Mouse (Mus musculus) CH12.LX (cell line): ENCODE results near the gene Minar1.

ENCODE experiments used
- CHD1 ChIP-seq: IDR thresholded peaks from 2 replicates; pipeline ENCODE4 v1.6.1; 2012; ENCODE audit warnings: low read depth, low read length, improper control_type of control experiment, inconsistent platforms
- CTCF ChIP-seq, 2 experiments: IDR thresholded peaks in 1 of 2; conservative IDR thresholded peaks in 1 of 2; 2 replicates each; pipeline ENCODE4 v1.5.1; 2011 to 2012; ENCODE audit warnings: low read depth in 2 of 2, low read length in 2 of 2, improper control_type of control experiment in 1 of 2, inconsistent platforms in 1 of 2, mild to moderate bottlenecking in 1 of 2, moderate library complexity in 1 of 2
- EP300 ChIP-seq: IDR thresholded peaks from 2 replicates; pipeline ENCODE4 v1.6.1; 2011; ENCODE audit warnings: low read length, improper control_type of control experiment
- HCFC1 ChIP-seq: IDR thresholded peaks from 2 replicates; pipeline ENCODE4 v1.6.1; 2012; ENCODE audit warnings: low read depth, mild to moderate bottlenecking, inconsistent platforms, low read length, improper control_type of control experiment
- MAX ChIP-seq: IDR thresholded peaks from 2 replicates; pipeline ENCODE4 v1.6.1; 2011; ENCODE audit warnings: low read length, improper control_type of control experiment
- NELFE ChIP-seq: IDR thresholded peaks from 2 replicates; pipeline ENCODE4 v1.6.1; 2011; ENCODE audit warnings: low read depth, low read length, improper control_type of control experiment
- NRF1 ChIP-seq: IDR thresholded peaks from 2 replicates; pipeline ENCODE4 v1.6.1; 2014; ENCODE audit warnings: low read depth, mild to moderate bottlenecking, inconsistent platforms, low read length, improper control_type of control experiment, moderate library complexity
- POLR2A ChIP-seq: IDR thresholded peaks from 2 replicates; pipeline ENCODE4 v1.6.1; 2011; ENCODE audit warnings: low read depth, mild to moderate bottlenecking, improper control_type of control experiment, low read length
- POLR2AphosphoS2 ChIP-seq: IDR thresholded peaks from 2 replicates; pipeline ENCODE4 v1.6.1; 2011; ENCODE audit warnings: low read depth, low read length, improper control_type of control experiment
- RAD21 ChIP-seq: IDR thresholded peaks from 2 replicates; pipeline ENCODE4 v1.6.1; 2011; ENCODE audit warnings: low read depth, mild to moderate bottlenecking, low read length, improper control_type of control experiment, moderate library complexity
- TCF12 ChIP-seq: IDR thresholded peaks from 2 replicates; pipeline ENCODE4 v1.6.1; 2014; ENCODE audit warnings: low read depth, mild to moderate bottlenecking, inconsistent platforms, low read length, improper control_type of control experiment
- UBTF ChIP-seq: IDR thresholded peaks from 2 replicates; pipeline ENCODE4 v1.6.1; 2012; ENCODE audit warnings: low read depth, mild to moderate bottlenecking, inconsistent platforms, low read length, improper control_type of control experiment, moderate library complexity
- USF1 ChIP-seq: IDR thresholded peaks from 2 replicates; pipeline ENCODE4 v1.6.1; 2014; ENCODE audit warnings: low read depth, mild to moderate bottlenecking, inconsistent platforms, low read length, improper control_type of control experiment
- ZMIZ1 ChIP-seq: IDR thresholded peaks from 2 replicates; pipeline ENCODE4 v1.6.1; 2012; ENCODE audit warnings: low read depth, mild to moderate bottlenecking, inconsistent platforms, low read length, improper control_type of control experiment

DNA sequence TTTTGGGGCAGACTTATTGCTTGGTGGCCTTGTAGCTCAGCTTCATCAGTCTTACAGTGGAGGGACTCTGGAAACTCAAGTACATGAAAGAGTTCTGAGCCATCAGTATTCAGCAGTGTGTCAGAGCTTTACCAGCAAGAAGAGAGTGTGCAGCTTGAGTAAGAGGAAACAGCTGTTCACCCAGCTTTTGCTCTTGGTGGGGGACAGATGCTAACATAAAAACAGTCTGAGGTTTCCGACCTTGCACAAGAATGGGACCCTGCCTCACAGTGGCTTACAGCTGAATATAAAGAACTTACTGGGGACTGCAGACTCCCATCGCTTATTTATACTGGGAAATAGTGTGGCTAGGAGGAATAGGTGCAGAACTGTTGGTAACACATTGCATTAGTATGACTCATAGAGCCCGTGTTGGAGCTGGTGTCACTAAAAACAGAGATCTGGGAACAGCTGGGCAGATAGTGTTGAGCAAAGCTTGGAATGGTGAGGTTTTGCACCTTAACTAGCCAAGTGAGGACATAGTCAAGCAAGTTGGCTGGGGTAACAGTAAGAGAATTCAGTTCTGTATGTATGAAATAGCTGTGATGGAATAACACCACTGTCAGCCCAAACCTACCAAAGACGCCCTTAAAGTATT, 44.5 kb upstream of the Minar1 start:
- TF ChIP-seq TCF12 = no peak
- no peak for TF ChIP-seq CTCF (conservative IDR thresholded peaks at IDR 0.05 in 1 of 2, IDR thresholded peaks at IDR 0.05 in 1 of 2; ENCODE audit: low read depth in 2 of 2, low read length in 2 of 2)
- TF ChIP-seq NRF1 = no peak
- TF ChIP-seq MAX = no peak
- TF ChIP-seq POLR2A = no peak
- no peak for TF ChIP-seq USF1
- TF ChIP-seq UBTF = no peak
- TF ChIP-seq HCFC1 = no peak
- no peak for TF ChIP-seq NELFE
- TF ChIP-seq CHD1 = no peak
- no peak for TF ChIP-seq ZMIZ1
- TF ChIP-seq POLR2AphosphoS2 = no peak
- TF ChIP-seq RAD21 = no peak
- TF ChIP-seq EP300 = no peak
